Mouse (Mus musculus) lung, postnatal 0 days (tissue): ENCODE measurements at regions not wholly inside any gene's neighbourhood (a gene's known extent, or its start where the extent isn't known, plus 50 kb on each side); places are given as distances from the start of the nearest gene placed in this dataset.

Source experiments
- CTCF ChIP-seq: IDR thresholded peaks from 2 replicates; pipeline ENCODE4 v1.5.1; 2016; ENCODE audit warnings: antibody characterized with exemption, mild to moderate bottlenecking
- EP300 ChIP-seq: IDR thresholded peaks from 2 replicates; pipeline ENCODE4 v1.6.1; 2016; ENCODE audit warnings: antibody characterized with exemption, mild to moderate bottlenecking, control low read depth

DNA sequence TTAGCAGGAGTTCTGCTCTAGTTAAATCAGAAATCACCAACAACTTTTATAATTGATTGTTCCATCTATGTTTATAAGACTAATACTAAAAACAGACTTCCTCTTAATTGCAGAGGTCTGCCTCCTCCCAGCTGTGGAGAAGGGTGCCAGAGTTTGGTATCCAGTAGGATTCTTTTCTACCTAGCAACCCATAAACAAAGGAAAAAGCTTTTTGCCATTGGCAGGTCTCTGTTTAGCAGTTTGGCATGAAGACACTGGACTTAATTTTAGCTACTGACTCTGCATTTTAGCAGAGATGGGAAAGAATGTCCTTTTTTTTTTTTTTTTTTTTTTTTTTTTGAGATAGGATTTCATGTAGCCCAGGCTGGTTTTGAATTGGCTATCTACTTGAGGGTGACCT is 1628.4 kb downstream of the A830018L16Rik start:
- TF ChIP-seq CTCF (no peak), EP300 (no peak)
